Mouse (Mus musculus) heart, adult 2 months (tissue): ENCODE results near the gene Fam120a. TPM values are rescaled to one million over a fixed set of nuclear protein-coding genes. Genes with fewer than 3 reads are reported as not detected.

Experiments
- DNase-seq, 2 experiments: peaks; one replicate each; pipeline ENCODE4 v3.0.0; 2021
- H3K27ac ChIP-seq: fragments of 200-600 bp; 2 replicates; pipeline ENCODE4 v1.8.1; 2022
- H3K27me3 ChIP-seq: fragments of 200-500 bp; 2 replicates; pipeline ENCODE4 v1.6.1; 2012; ENCODE audit warnings: mild to moderate bottlenecking, low read length, inconsistent platforms, mixed read lengths; ENCODE audit not compliant: control insufficient read depth, insufficient read depth
- H3K36me3 ChIP-seq: fragments of 200-500 bp; 2 replicates; pipeline ENCODE4 v1.6.1; 2012; ENCODE audit warnings: low read length, inconsistent platforms; ENCODE audit not compliant: control insufficient read depth, insufficient read depth
- H3K4me1 ChIP-seq: fragments of 200-500 bp; 2 replicates; pipeline ENCODE4 v1.6.1; 2011; ENCODE audit warnings: low read length; ENCODE audit not compliant: control insufficient read depth, insufficient read depth
- H3K4me3 ChIP-seq: fragments of 200-600 bp; 2 replicates; pipeline ENCODE4 v1.8.1; 2022
- H3K79me2 ChIP-seq: fragments of 200-500 bp; replicated peaks from 2 replicates; pipeline ENCODE4 v1.6.1; 2012; ENCODE audit warnings: mild to moderate bottlenecking, inconsistent platforms, low read length, moderate library complexity, mixed read lengths; ENCODE audit not compliant: control insufficient read depth, insufficient read depth
- H3K9ac ChIP-seq: fragments of 200-500 bp; 2 replicates; pipeline ENCODE4 v1.6.1; 2012; ENCODE audit warnings: low read depth, mild to moderate bottlenecking, control low read depth, inconsistent platforms, low read length, mixed read lengths
- CTCF ChIP-seq: fragments of 200-600 bp; IDR thresholded peaks from 2 replicates; pipeline ENCODE4 v1.8.1; 2022; ENCODE audit warnings: antibody characterized with exemption, mild to moderate bottlenecking, moderate library complexity
- EP300 ChIP-seq: fragments of 200-500 bp; IDR thresholded peaks from 2 replicates; pipeline ENCODE4 v1.6.1; 2011; ENCODE audit warnings: low read depth, low read length, control low read depth; ENCODE audit not compliant: insufficient read depth
- POLR2A ChIP-seq: fragments of 200-500 bp; IDR thresholded peaks from 2 replicates; pipeline ENCODE4 v1.6.1; 2011; ENCODE audit warnings: mild to moderate bottlenecking, low read depth, low read length, control low read depth; ENCODE audit not compliant: insufficient read depth
- WGBS: fragments of 180-500 bp; shearing (Covaris S2); methylation state at CpG from one replicate; pipeline ENCODE4 v1.1.7; 2018; 5-methylcytosine and 5-hydroxymethylcytosine counted together
- intact Hi-C: fragments of 180-260 bp; cut with DNase I; formaldehyde crosslinking; loops from one replicate; pipeline ENCODE4 v1.15.1; 2025
- polyA plus RNA-seq: library from polyadenylated mRNA; depleted of rRNA; stranded (reverse); fragments of >200 nt; gene quantifications from 2 replicates; pipeline ENCODE4 v1.2.3, GENCODE M21; 2012
- total RNA-seq, 2 experiments: library from RNA; stranded (reverse); gene quantifications; 2 replicates each; pipeline ENCODE4 v1.2.3; 2021

The Fam120a gene
- total and polyA plus RNA-seq, 3 experiments, result 47.5 to 106 (median 102) TPM

- no peak for TF ChIP-seq POLR2A
- no peak for TF ChIP-seq CTCF
- no peak for TF ChIP-seq EP300
- no peaks in the 10 kb centered on the region; the same call in 1 of the 2 replicates for H3K4me1 ChIP-seq
- no peak overlapping the region for H3K9ac ChIP-seq
- DNase-seq, result no peak
- H3K79me2 ChIP-seq, result no peaks in the 10 kb centered on the region
- H3K27ac ChIP-seq, result no peak overlapping the region
- no peak overlapping the region for H3K4me3 ChIP-seq
- H3K27me3 ChIP-seq, result no peaks in the 10 kb centered on the region
- no peaks in the 10 kb centered on the region for H3K36me3 ChIP-seq
- intact Hi-C loops, result no loop called here
- 37% methylated on average over 3 of the region's 3 CpGs for WGBS
These were observed 33.9 kb upstream of the Fam120a start for GRCm38 (mm10) chr13:49001691-49002090.

- TF ChIP-seq CTCF (peak; percentile 85), EP300 (no peak), POLR2A (no peak)
- peak; percentile 36 to 39 for DNase-seq
- H3K4me3 ChIP-seq, result no peak overlapping the region
- no peaks in the 10 kb centered on the region for H3K79me2 ChIP-seq
- H3K36me3 ChIP-seq, result no peaks in the 10 kb centered on the region
- WGBS, result 11% methylated on average over 6 of the region's 6 CpGs
- H3K27ac ChIP-seq, result no peak overlapping the region
- H3K27me3 ChIP-seq, result no peaks in the 10 kb centered on the region
- intact Hi-C loops, result loop anchor here (1.0 to 10.0 kb wide), 4 partner anchors 161 to 344 kb away; no protein-coding TSS in a partner anchor
- no peak overlapping the region for H3K9ac ChIP-seq
- H3K4me1 ChIP-seq, result no peaks in the 10 kb centered on the region; the same call in 1 of the 2 replicates
These were observed 30.8 kb upstream of the Fam120a start for GRCm38 (mm10) chr13:48998591-48998990.

- no peak overlapping the region for H3K4me3 ChIP-seq
- H3K27me3 ChIP-seq, result no peaks in the 10 kb centered on the region
- H3K36me3 ChIP-seq, result no peaks in the 10 kb centered on the region
- H3K27ac ChIP-seq, result no peak overlapping the region
- 84% methylated on average over 4 of the region's 4 CpGs for WGBS
- H3K79me2 ChIP-seq, result no peaks in the 10 kb centered on the region
- intact Hi-C loops, result loop anchor here (5.0 to 10.0 kb wide), 3 partner anchors 159 to 262 kb away; no protein-coding TSS in a partner anchor
- no peak overlapping the region for H3K9ac ChIP-seq
- no peak for TF ChIP-seq CTCF
- TF ChIP-seq POLR2A, result no peak
- TF ChIP-seq EP300, result no peak
- no peaks in the 10 kb centered on the region; the same call in 1 of the 2 replicates for H3K4me1 ChIP-seq
- DNase-seq, result no peak
These were observed 28.9 kb upstream of the Fam120a start for GRCm38 (mm10) chr13:48996731-48997130.

- Histone ChIP-seq H3K79me2 (no peaks in the 10 kb centered on the region), H3K27ac (no peak overlapping the region), H3K9ac (no peak overlapping the region), H3K4me1 (no peaks in the 10 kb centered on the region; the same call in 1 of the 2 replicates), H3K27me3 (no peaks in the 10 kb centered on the region), H3K36me3 (no peaks in the 10 kb centered on the region), H3K4me3 (no peak overlapping the region)
- 39% methylated on average over 3 of the region's 3 CpGs for WGBS
- intact Hi-C loops, result loop anchor here (5.0 to 10.0 kb wide), 3 partner anchors 158 to 260 kb away; no protein-coding TSS in a partner anchor
- TF ChIP-seq POLR2A (no peak), CTCF (no peak), EP300 (no peak)
- DNase-seq, result no peak
These were observed 27.1 kb upstream of the Fam120a start for GRCm38 (mm10) chr13:48994903-48995302.

- no peaks in the 10 kb centered on the region for H3K79me2 ChIP-seq
- no peaks in the 10 kb centered on the region for H3K36me3 ChIP-seq
- DNase-seq, result no peak
- no peaks in the 10 kb centered on the region for H3K27me3 ChIP-seq
- no peak overlapping the region for H3K4me3 ChIP-seq
- H3K9ac ChIP-seq, result no peak overlapping the region
- intact Hi-C loops, result loop anchor here (10.0 kb wide), 1 partner anchor 258 kb away; no protein-coding TSS in a partner anchor
- H3K4me1 ChIP-seq, result no peaks in the 10 kb centered on the region
- TF ChIP-seq CTCF, result no peak
- TF ChIP-seq EP300, result no peak
- no peak for TF ChIP-seq POLR2A
- no peak overlapping the region for H3K27ac ChIP-seq
These were observed 25.1 kb upstream of the Fam120a start for GRCm38 (mm10) chr13:48992914-48993313.

- no peak overlapping the region for H3K9ac ChIP-seq
- H3K4me3 ChIP-seq, result no peak overlapping the region
- no peaks in the 10 kb centered on the region for H3K36me3 ChIP-seq
- DNase-seq, result no peak
- no peaks in the 10 kb centered on the region for H3K4me1 ChIP-seq
- WGBS, result 58% methylated on average over 2 of the region's 2 CpGs
- no peak overlapping the region for H3K27ac ChIP-seq
- TF ChIP-seq POLR2A (no peak), CTCF (no peak), EP300 (no peak)
- intact Hi-C loops, result loop anchor here (10.0 kb wide), 1 partner anchor 255 kb away; no protein-coding TSS in a partner anchor
- no peaks in the 10 kb centered on the region for H3K27me3 ChIP-seq
- no peaks in the 10 kb centered on the region for H3K79me2 ChIP-seq
These were observed 22.3 kb upstream of the Fam120a start for GRCm38 (mm10) chr13:48990138-48990537.
